Mouse (Mus musculus) E14TG2a.4 (cell line): ENCODE measurements around the gene Cox17.

Experiments used
- CTCF ChIP-seq: conservative IDR thresholded peaks from 2 replicates; pipeline ENCODE4 v1.5.1; 2014; ENCODE audit warnings: low read length
- POU5F1 ChIP-seq: IDR thresholded peaks from 2 replicates; pipeline ENCODE4 v1.6.1; 2014; ENCODE audit warnings: low read length, borderline replicate concordance

DNA sequence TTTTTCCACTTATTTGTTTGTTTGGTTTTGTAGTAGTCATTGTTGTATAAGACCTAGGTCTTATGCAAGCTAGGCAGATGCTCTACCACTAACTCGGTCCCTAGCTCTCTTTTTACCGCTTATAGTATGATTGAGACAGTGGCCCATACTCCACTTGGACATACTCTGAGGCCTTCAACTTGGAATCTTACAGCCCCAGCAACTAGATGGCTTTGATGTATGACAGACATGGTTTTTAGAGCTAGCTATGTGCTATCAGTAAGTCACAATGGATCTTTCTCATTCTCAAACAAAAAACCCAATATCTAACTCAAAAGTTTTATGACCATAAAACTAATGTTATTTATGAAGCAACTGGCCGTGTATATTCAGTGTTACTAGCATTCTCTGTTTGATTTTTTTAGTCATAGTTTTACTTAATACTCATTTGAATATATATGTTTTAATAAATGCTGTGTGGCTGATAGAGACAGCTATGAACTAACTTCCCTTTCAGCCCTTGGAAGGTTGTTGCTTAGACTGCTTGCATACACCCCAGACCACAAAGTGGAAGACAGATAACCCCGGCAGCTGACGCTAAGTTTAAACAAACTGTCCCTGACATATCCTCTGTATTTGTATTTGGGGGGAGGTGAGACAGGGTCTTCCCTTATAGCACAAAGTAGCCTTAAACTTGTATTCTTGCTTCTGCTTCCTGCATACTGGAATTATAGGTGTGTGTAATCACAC, 7.6 kb downstream of the Cox17 start:
- no peak for TF ChIP-seq CTCF
- TF ChIP-seq POU5F1: no peak
